Mouse (Mus musculus): ENCODE measurements around the gene Bloc1s4. TPM values are rescaled to one million over a fixed set of nuclear protein-coding genes. Genes with fewer than 3 reads are reported as not detected.

Gene Bloc1s4
- polyA plus RNA-seq, 1 experiment = 31.0 TPM

GRCm38 (mm10) chr5:36778901-36779300 is 30.5 kb upstream of the Bloc1s4 start:
- H3K4me3 ChIP-seq (ENCODE audit: low read depth, low read length) = no peak overlapping the region
- no peaks in the 10 kb centered on the region for H3K4me1 ChIP-seq (ENCODE audit: control insufficient read depth, insufficient read depth, insufficient read length, low read length)
- no peaks in the 10 kb centered on the region for H3K27me3 ChIP-seq (ENCODE audit: control insufficient read depth, insufficient read depth, low read length)
- no peak overlapping the region for H3K27ac ChIP-seq (ENCODE audit: insufficient read depth, low read depth, low read length)
- H3K36me3 ChIP-seq (ENCODE audit: control insufficient read depth, insufficient read depth, low read length) = no peaks in the 10 kb centered on the region
- WGBS = 86% methylated on average over 1 of the region's 2 CpGs
- TF ChIP-seq POLR2A (IDR thresholded peaks at IDR 0.05; ENCODE audit: low read depth, low read length) = no peak

GRCm38 (mm10) chr5:36777186-36777585 is 28.7 kb upstream of the Bloc1s4 start:
- WGBS = 14% methylated on average over 2 of the region's 2 CpGs
- Histone ChIP-seq H3K4me3 (ENCODE audit: low read depth, low read length) (no peak overlapping the region), H3K36me3 (ENCODE audit: control insufficient read depth, insufficient read depth, low read length) (no peaks in the 10 kb centered on the region), H3K27ac (ENCODE audit: insufficient read depth, low read depth, low read length) (no peak overlapping the region), H3K4me1 (ENCODE audit: control insufficient read depth, insufficient read depth, insufficient read length, low read length) (no peaks in the 10 kb centered on the region), H3K27me3 (ENCODE audit: control insufficient read depth, insufficient read depth, low read length) (no peaks in the 10 kb centered on the region)
- TF ChIP-seq CTCF (IDR thresholded peaks at IDR 0.05; ENCODE audit: extremely low read depth, insufficient read length, insufficient replicate concordance, low read depth, low read length) (no peak), POLR2A (IDR thresholded peaks at IDR 0.05; ENCODE audit: low read depth, low read length) (no peak)

GRCm38 (mm10) chr5:36776021-36776575 is 27.6 kb upstream of the Bloc1s4 start:
- H3K27me3 ChIP-seq (ENCODE audit: control insufficient read depth, insufficient read depth, low read length) = no peaks in the 10 kb centered on the region
- no peak overlapping the region for H3K4me3 ChIP-seq (ENCODE audit: low read depth, low read length)
- H3K4me1 ChIP-seq (ENCODE audit: control insufficient read depth, insufficient read depth, insufficient read length, low read length) = no peaks in the 10 kb centered on the region
- 68% methylated on average over 9 of the region's 9 CpGs for WGBS
- TF ChIP-seq POLR2A (IDR thresholded peaks at IDR 0.05; ENCODE audit: low read depth, low read length) (no peak), CTCF (IDR thresholded peaks at IDR 0.05; ENCODE audit: extremely low read depth, insufficient read length, insufficient replicate concordance, low read depth, low read length) (no peak)
- H3K27ac ChIP-seq (ENCODE audit: insufficient read depth, low read depth, low read length) = no peak overlapping the region
- H3K36me3 ChIP-seq (ENCODE audit: control insufficient read depth, insufficient read depth, low read length) = no peaks in the 10 kb centered on the region

GRCm38 (mm10) chr5:36775317-36775716 is 26.9 kb upstream of the Bloc1s4 start:
- Histone ChIP-seq H3K27me3 (ENCODE audit: control insufficient read depth, insufficient read depth, low read length) (no peaks in the 10 kb centered on the region), H3K4me3 (ENCODE audit: low read depth, low read length) (no peak overlapping the region), H3K27ac (ENCODE audit: insufficient read depth, low read depth, low read length) (no peak overlapping the region), H3K4me1 (ENCODE audit: control insufficient read depth, insufficient read depth, insufficient read length, low read length) (no peaks in the 10 kb centered on the region), H3K36me3 (ENCODE audit: control insufficient read depth, insufficient read depth, low read length) (no peaks in the 10 kb centered on the region)
- TF ChIP-seq POLR2A (IDR thresholded peaks at IDR 0.05; ENCODE audit: low read depth, low read length) (no peak), CTCF (IDR thresholded peaks at IDR 0.05; ENCODE audit: extremely low read depth, insufficient read length, insufficient replicate concordance, low read depth, low read length) (no peak)
- WGBS = 84% methylated on average over 2 of the region's 2 CpGs

DNA sequence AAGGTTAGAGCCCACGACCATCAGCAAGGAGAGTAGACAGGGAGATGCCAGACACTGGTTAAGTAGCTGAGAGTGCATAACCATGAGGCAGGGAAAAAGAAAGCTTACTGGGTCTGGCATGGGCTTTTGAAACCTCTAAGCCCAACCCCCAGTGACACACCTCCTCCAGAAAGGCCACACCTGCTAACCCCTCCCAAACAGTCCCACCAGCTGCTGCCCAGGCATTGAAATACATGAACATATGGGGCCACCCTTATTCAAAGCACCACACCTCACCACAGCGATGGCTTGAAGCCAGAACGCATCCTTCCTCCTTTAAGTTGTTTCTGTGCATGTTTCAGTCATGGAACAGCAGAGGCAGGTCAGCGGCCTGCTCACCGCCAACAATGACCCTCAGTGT is 24.1 kb upstream of the Bloc1s4 start:
- Histone ChIP-seq H3K36me3 (ENCODE audit: control insufficient read depth, insufficient read depth, low read length) (no peaks in the 10 kb centered on the region), H3K4me1 (ENCODE audit: control insufficient read depth, insufficient read depth, insufficient read length, low read length) (no peaks in the 10 kb centered on the region), H3K4me3 (ENCODE audit: low read depth, low read length) (no peak overlapping the region), H3K27ac (ENCODE audit: insufficient read depth, low read depth, low read length) (no peak overlapping the region), H3K27me3 (ENCODE audit: control insufficient read depth, insufficient read depth, low read length) (no peaks in the 10 kb centered on the region)
- 77% methylated on average over 5 of the region's 5 CpGs for WGBS
- no peak for TF ChIP-seq CTCF (IDR thresholded peaks at IDR 0.05; ENCODE audit: extremely low read depth, insufficient read length, insufficient replicate concordance, low read depth, low read length)
- no peak for TF ChIP-seq POLR2A (IDR thresholded peaks at IDR 0.05; ENCODE audit: low read depth, low read length)

DNA sequence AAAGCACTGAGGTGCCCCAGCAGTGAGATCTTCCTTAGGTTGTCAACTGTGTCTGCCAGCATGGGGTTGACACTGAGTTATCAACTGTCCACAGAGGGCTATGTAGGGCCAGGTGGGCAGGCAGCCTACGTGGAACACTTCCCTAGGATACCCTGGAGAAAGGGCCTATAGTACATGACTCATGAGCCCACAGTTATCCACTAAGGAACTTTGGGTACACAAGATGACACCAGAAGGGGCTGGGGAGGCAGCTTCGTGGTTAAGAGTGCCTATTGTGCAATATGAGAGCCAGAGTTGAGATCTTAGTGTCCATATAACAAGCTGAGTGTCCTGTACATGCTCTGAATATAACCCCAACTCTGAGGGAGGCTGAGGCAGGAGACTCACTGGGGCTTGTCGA is 21.2 kb upstream of the Bloc1s4 start:
- no peaks in the 10 kb centered on the region; the same call in 1 of the 2 replicates for H3K27me3 ChIP-seq (ENCODE audit: control insufficient read depth, insufficient read depth, low read length)
- no peaks in the 10 kb centered on the region for H3K36me3 ChIP-seq (ENCODE audit: control insufficient read depth, insufficient read depth, low read length)
- H3K4me1 ChIP-seq (ENCODE audit: control insufficient read depth, insufficient read depth, insufficient read length, low read length) = no peaks in the 10 kb centered on the region
- no peak for TF ChIP-seq POLR2A (IDR thresholded peaks at IDR 0.05; ENCODE audit: low read depth, low read length)
- TF ChIP-seq CTCF (IDR thresholded peaks at IDR 0.05; ENCODE audit: extremely low read depth, insufficient read length, insufficient replicate concordance, low read depth, low read length) = no peak
- no peak overlapping the region for H3K27ac ChIP-seq (ENCODE audit: insufficient read depth, low read depth, low read length)
- no peak overlapping the region for H3K4me3 ChIP-seq (ENCODE audit: low read depth, low read length)
- WGBS = 54% methylated on average over 3 of the region's 3 CpGs

GRCm38 (mm10) chr5:36766958-36767703 is 18.7 kb upstream of the Bloc1s4 start:
- Histone ChIP-seq H3K27ac (ENCODE audit: insufficient read depth, low read depth, low read length) (no peak overlapping the region), H3K36me3 (ENCODE audit: control insufficient read depth, insufficient read depth, low read length) (no peaks in the 10 kb centered on the region), H3K4me3 (ENCODE audit: low read depth, low read length) (no peak overlapping the region), H3K27me3 (ENCODE audit: control insufficient read depth, insufficient read depth, low read length) (no peaks in the 10 kb centered on the region; the same call in 1 of the 2 replicates), H3K4me1 (ENCODE audit: control insufficient read depth, insufficient read depth, insufficient read length, low read length) (no peaks in the 10 kb centered on the region)
- WGBS = 38% methylated on average over 10 of the region's 10 CpGs
- no peak for TF ChIP-seq POLR2A (IDR thresholded peaks at IDR 0.05; ENCODE audit: low read depth, low read length)
- TF ChIP-seq CTCF (IDR thresholded peaks at IDR 0.05; ENCODE audit: extremely low read depth, insufficient read length, insufficient replicate concordance, low read depth, low read length) = no peak

Data from small intestine, adult 2 months (tissue).